Mouse (Mus musculus): ENCODE measurements around the gene Crxos.
A peak's percentile ranks its signal among the peaks of the same experiment; 100 is the strongest.
"Not testable (repeated sequence)": the region's sequence is repeated elsewhere in the genome, so short reads cannot be mapped to it uniquely, and the experiment has no call there.

Crxos gene

GRCm38 (mm10) chr7:15882317-15882716 is at the start of gene Crxos:
Gene Crxos, plus strand, starts transcription at chr7:15882617.
- no peak for DNase-seq (ENCODE audit: extremely low spot score, low read depth, low spot score)

GRCm38 (mm10) chr7:15839578-15839977 is 42.8 kb upstream of the Crxos start, which contains the start of gene Obox6:
Gene Obox6, minus strand, starts transcription at chr7:15839678.
- no peak for DNase-seq (ENCODE audit: extremely low spot score, low read depth, low spot score)

GRCm38 (mm10) chr7:15859657-15860056 is 22.8 kb upstream of the Crxos start:
- DNase-seq (ENCODE audit: extremely low spot score, low read depth, low spot score): no peak

- DNase-seq (ENCODE audit: extremely low spot score, low read depth, low spot score): no peak
Measured at GRCm38 (mm10) chr7:15864104-15864503, 18.3 kb upstream of the Crxos start.

GRCm38 (mm10) chr7:15879756-15880155 is 2.7 kb upstream of the Crxos start, which contains the start of gene Crx:
Gene Crx, minus strand, starts transcription at chr7:15879968.
- DNase-seq (ENCODE audit: extremely low spot score, low read depth, low spot score): no peak

GRCm38 (mm10) chr7:15881388-15881787 is 1.0 kb upstream of the Crxos start:
- DNase-seq (ENCODE audit: extremely low spot score, low read depth, low spot score): no peak

- DNase-seq (ENCODE audit: extremely low spot score, low read depth, low spot score): no peak
Measured at GRCm38 (mm10) chr7:15881831-15882230, 586 bp upstream of the Crxos start.

- no peak for DNase-seq (ENCODE audit: extremely low spot score, low read depth, low spot score)
Measured at GRCm38 (mm10) chr7:15884127-15884526, 1.7 kb downstream of the Crxos start.

GRCm38 (mm10) chr7:15894251-15894650 is 11.8 kb downstream of the Crxos start:
- no peak for DNase-seq (ENCODE audit: extremely low spot score, low read depth, low spot score)

- DNase-seq (ENCODE audit: extremely low spot score, low read depth, low spot score): no peak
Measured at GRCm38 (mm10) chr7:15901366-15902048, 19.1 kb downstream of the Crxos start.

GRCm38 (mm10) chr7:15905861-15906260 is 23.4 kb downstream of the Crxos start:
- DNase-seq (ENCODE audit: extremely low spot score, low read depth, low spot score): no peak

- no peak for DNase-seq (ENCODE audit: extremely low spot score, low read depth, low spot score)
Measured at GRCm38 (mm10) chr7:15906602-15907001, 24.2 kb downstream of the Crxos start.

- no peak for DNase-seq (ENCODE audit: extremely low spot score, low read depth, low spot score)
Measured at GRCm38 (mm10) chr7:15907971-15908590, 25.7 kb downstream of the Crxos start.

GRCm38 (mm10) chr7:15910521-15910920 is 28.1 kb downstream of the Crxos start:
- DNase-seq (ENCODE audit: extremely low spot score, low read depth, low spot score): no peak

GRCm38 (mm10) chr7:15912183-15912582 is 29.8 kb downstream of the Crxos start:
- peak; percentile 79 for DNase-seq (ENCODE audit: extremely low spot score, low read depth, low spot score)

- no peak for DNase-seq (ENCODE audit: extremely low spot score, low read depth, low spot score)
Measured at GRCm38 (mm10) chr7:15914252-15914651, 31.8 kb downstream of the Crxos start.

- no peak for DNase-seq (ENCODE audit: extremely low spot score, low read depth, low spot score)
Measured at GRCm38 (mm10) chr7:15914751-15915150, 32.3 kb downstream of the Crxos start.

GRCm38 (mm10) chr7:15915695-15916094 is 33.3 kb downstream of the Crxos start:
- not testable (repeated sequence) for DNase-seq (ENCODE audit: extremely low spot score, low read depth, low spot score)

GRCm38 (mm10) chr7:15916134-15916723 is 33.8 kb downstream of the Crxos start:
- DNase-seq (ENCODE audit: extremely low spot score, low read depth, low spot score): no peak

- DNase-seq (ENCODE audit: extremely low spot score, low read depth, low spot score): no peak
Measured at GRCm38 (mm10) chr7:15916996-15917395, 34.6 kb downstream of the Crxos start.

- no peak for DNase-seq (ENCODE audit: extremely low spot score, low read depth, low spot score)
Measured at GRCm38 (mm10) chr7:15918371-15918770, 36.0 kb downstream of the Crxos start.

- DNase-seq (ENCODE audit: extremely low spot score, low read depth, low spot score): no peak
Measured at GRCm38 (mm10) chr7:15919947-15920346, 37.5 kb downstream of the Crxos start.
